Mouse (Mus musculus) brain, embryonic 18.5 days (tissue): ENCODE measurements around the gene Hnrnpd.

Experiments
- DNase-seq: peaks from one replicate; pipeline ENCODE4 v3.0.0-alpha.2; 2012; ENCODE audit warnings: low read depth, low spot score

Gene Hnrnpd

DNA sequence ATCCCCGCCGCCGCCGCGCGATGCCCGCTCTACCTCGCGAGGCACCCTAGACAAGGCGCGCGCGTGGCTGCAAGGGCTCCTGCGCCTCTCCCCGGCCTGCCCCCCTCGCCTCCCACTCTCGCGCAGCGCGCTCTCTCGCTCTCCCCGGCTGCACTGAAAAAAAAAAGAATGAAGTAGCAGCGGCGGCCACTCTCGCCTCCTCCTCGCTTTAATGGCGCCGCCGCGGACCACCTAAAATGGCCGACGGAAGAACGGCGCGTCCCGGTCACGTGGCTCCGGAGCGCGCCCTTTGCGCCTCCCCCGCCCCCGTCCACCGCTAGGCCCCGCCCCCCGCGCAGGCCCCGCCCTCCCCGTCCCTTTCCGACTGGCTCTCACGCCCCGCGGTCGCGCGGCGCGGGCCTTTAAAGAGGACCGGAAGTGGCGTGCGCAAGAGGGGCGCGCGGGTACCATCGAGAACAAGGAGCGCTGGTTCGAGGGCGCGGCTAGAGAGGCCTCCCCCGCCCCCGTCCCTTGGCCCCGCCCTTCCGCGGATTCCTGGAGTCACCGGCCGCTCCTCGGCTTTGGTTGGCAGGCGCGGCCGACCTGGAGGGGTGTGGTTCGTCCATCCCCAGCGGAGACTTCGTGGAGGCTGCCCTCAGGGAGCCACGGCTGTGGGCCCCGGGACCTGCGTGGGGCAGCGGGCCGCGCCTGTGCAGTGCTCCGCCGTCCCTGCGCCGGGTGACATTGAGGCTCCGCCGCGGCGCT lies at the start of gene Hnrnpd, which contains the start of gene 4930524J08Rik:
Gene Hnrnpd, minus strand, starts transcription at position 240 of the 744 bp plus-strand sequence.
Gene 4930524J08Rik, plus strand, starts transcription at position 363 of the 744 bp plus-strand sequence.
- peak; percentile 93 for DNase-seq

DNA sequence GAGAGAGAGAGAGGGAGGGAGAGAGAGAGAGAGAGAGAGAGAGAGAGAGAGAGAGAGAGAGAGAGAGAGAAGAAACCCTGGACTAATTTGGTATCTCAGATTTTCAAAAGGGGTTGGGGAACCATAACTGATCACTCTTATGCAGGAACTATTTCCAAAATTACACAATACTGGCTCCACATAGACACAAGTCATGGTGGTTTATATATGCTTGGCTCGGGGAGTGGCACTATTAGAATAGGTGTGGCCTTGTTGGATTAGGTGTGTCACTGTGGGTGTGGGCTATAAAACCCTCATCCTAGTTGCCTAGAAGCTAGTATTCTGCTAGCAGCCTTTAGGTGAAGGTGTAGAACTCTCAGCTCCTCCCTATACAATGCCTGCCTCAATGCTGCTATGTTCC lies 46.1 kb upstream of the Hnrnpd start:
- DNase-seq: no peak

- DNase-seq: no peak
Observed at GRCm38 (mm10) chr5:100024403-100024802, 45.7 kb upstream of the Hnrnpd start.

DNA sequence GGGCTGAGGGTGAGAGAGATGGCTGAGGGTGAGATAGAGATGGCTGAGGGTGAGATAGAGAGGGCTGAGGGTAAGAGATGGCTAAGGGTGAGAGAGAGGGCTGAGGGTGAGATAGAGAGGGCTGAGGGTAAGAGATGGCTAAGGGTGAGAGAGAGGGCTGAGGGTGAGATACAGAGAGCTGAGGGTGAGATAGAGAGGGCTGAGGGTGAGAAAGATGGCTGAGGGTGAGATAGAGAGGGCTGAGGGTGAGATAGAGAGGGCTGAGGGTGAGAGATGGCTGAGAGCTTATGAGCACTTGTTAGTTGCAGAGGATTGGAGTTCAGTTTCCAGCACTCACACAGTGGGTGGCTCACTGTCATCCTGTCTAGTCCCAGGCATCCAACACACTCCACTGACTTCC lies 41.4 kb upstream of the Hnrnpd start:
- no peak for DNase-seq

- DNase-seq: no peak
Observed at GRCm38 (mm10) chr5:100012599-100012998, 33.9 kb upstream of the Hnrnpd start.

GRCm38 (mm10) chr5:100008485-100008884 lies 29.7 kb upstream of the Hnrnpd start:
- DNase-seq: no peak

DNA sequence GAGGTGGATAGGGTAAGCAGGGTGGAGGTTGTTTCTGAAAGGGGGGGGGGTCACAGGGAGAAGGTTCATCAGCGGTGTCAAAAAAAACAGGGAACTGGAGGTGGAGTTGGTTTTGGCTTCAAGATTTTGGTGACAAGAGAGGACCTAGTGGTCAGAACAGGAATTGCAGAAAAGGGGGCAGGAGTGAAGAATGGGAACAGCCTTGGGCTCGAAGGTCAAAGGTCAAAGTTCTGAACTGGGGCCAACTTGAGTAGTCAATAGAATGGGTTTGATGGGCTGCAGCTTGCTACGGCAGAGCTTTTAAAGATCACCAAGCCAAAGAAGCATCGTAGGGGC lies 28.3 kb upstream of the Hnrnpd start:
- DNase-seq: no peak

DNA sequence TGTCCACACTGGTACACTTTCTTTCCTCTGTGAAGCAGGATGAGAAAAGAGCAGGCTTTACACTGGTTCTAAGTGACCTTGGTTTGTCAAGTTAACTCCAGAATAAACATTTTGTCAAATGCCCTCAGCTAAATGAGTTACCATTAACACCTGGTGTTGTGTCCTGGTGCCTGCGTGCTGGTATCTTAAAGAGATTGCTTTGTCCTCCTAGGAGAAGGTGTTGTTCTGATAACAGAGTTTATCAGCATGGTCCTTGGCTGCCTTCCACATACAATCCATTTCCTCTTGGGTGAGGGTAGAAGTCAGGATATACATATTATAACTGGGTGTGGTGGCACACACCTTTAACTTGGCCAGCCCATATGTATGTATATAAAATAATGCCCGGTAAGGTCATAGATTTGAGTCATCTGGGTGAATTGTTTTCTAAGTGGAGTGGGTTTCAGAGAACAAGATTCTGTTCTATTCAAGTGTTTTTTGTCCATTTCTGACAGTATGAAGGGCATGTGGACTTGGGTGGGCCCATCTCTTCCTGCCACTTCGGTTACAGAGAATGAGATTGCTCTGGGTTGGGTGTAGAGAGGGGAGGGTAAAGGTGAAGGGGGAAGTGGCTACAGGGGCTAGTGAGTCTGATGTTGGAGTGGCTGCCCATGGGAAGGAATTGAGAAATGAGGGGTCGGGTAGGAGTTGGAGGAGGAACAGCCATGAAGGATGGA lies 27.7 kb upstream of the Hnrnpd start:
- DNase-seq: no peak

GRCm38 (mm10) chr5:100005896-100006295 lies 27.2 kb upstream of the Hnrnpd start:
- DNase-seq: no peak

DNA sequence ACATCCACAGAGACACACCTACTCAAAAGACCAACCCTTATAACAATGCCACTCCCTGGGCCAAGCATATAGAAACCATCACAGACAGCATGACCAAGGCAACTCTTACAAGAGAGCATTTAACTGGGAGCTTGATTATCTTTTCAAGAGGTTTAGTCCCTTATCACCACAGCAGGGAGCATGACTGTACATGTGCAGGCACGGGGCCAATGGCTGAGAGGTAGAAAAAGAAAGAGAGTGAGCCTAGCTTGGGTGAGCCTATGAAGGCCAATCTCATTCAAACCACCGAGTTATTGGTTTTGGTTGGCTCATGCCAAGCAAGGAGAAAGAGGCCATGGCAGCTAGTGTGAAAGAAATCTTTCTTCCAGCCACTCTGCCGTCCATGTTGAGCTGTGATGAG lies 26.7 kb upstream of the Hnrnpd start:
- DNase-seq: no peak

DNA sequence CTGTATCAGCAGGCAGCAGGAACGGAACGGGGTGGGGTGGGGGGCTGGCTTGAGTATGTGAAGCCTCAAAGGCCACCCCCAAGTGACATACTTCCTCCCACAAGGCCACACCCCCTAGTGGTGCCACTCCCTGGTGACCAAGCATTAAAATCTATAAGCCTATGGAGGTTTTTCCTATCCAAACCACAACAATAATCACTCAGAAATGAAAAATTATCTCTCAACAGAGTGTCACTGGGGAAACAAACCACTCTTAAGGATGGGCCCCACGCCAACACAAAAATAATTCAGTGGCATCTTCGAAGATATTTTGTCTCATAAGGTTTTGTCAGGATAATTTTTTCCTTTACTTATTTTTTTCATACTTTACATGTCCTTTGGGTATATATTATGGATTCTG lies 25.2 kb upstream of the Hnrnpd start:
- no peak for DNase-seq

DNA sequence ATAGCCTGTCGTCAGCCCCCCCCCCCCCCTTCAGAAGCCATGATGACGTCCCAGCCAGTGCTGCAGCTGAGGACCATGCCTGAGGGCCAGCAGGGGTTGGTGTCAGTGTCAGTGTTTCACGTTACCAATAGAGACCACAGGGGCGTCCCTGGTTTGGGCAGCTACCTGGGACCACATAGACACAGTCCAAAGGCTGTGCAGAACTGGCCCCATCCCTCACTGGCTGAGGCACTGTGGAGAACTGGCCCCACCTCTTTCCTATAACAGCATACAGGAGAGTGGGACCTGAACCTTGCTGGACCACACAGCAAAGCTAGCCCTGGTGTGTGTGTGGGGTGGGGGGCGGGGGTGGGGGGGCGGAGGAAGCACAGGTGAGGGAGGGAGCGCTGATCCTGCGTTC lies 21.8 kb upstream of the Hnrnpd start:
- no peak for DNase-seq

- no peak for DNase-seq
Observed at GRCm38 (mm10) chr5:100000048-100000447, 21.3 kb upstream of the Hnrnpd start.

DNA sequence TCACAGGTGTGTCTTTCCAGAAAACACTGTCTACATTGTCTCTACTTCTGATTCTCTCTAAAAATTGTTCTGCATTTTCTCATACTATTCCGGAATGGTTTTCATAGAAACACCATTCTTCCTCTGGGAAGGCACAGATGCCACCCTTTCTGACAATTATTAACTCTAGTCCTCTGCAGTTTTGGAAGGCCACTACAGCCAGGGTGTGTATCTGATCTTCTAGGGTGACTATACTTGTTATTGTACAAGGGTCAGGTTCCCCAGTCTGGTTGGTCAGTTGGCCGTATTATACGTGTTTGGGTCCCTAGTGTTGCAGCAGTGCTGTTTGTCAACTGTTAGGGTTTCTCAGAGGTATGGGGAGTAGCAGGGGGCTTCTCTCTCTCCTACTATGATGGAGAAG lies 15.9 kb upstream of the Hnrnpd start:
- no peak for DNase-seq

DNA sequence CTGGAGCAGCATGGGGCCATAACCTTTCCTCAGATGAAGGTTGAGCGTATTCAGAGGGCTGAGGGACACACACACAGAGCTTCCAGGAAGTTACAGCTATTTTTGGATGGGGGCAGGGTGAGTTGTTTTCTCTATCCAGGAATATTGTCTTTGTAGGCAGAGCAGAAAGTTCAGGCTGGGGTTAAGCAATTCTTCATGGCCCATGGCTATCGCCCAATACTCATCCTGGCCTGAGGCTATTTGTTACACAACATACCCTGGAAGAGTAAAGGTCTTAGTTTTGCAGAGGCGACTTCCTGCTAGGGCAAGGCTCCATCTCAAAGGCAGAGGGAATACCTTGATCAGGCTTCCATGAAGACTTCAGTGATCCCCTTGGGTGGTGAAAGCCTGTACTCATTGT lies 15.4 kb upstream of the Hnrnpd start:
- no peak for DNase-seq

DNA sequence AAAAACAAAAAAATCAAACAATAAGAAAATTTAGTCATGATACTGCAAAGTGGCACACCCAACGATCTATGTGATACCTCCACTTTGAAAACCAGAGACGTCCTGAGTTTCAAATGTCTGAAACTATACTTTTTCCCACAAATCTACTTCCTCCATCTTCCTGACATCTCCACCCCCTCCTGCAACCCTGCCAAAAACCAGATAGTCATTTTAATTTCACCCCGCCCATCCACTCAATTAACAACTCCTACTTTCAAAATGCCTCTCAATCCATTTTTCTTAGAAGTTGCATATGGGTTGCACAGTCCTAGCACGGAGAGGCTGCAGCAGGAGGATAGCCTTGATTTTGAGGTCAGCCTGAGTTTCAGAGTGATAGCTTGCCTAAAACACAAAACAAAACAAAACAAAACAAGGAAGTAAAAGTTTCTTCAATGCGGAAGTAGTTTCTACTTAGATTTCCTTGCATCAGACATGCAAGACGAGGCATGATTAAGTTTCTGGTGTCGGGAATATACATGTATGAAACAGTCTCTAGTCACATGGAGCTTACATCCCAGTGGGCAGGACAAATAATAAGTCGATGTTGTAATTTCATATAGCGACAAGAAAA lies 4.8 kb upstream of the Hnrnpd start:
- no peak for DNase-seq

GRCm38 (mm10) chr5:99977516-99978301 lies 1.0 kb downstream of the Hnrnpd start:
- no peak for DNase-seq

DNA sequence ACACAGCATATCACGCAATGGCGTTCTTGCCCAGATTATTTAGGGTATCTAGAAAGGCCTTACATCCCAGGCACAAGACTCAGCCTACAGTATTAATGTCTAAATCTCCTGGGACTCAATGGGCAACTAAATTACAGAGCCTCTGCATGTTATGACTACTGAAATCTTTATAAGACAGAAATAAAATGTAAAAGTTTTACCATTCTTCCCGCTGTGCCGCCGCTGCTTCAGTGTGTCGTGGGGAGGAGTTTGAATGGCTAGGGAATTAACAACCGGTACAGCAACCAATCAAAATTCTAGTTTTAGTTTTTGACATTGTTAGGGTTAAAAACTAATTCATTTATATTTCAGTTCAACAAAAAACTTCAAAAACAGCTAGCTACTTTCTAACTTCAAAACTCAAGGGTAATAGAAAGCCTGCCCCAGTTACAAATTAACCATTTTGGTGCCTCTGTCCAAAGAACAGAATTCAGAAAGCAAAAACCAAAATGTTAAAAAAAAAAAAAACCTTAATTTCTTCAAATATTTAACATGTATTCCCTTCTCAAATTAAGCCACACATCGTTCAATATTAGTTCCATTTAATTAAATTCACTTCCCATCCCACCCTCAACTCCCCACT lies 2.3 kb downstream of the Hnrnpd start:
- DNase-seq: no peak

DNA sequence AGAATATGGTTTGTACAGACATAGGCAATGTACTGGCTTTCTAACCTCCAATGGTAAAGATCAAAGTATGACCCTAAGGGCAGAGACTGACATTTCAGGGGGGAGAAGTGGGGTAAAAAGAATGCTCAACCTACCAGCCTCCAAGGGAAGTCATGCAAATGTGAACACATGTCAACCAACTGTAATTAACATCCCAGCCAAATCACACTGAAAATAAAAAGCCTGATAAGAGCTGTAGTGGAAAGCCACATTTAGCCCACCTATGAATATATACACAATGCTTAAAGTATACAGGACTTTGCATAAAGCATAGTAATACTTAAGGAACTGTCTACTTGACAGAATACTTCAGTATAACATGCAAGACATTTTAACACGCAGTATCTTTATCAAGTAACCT lies 3.0 kb downstream of the Hnrnpd start:
- DNase-seq: no peak

- no peak for DNase-seq
Observed at GRCm38 (mm10) chr5:99975061-99975460, 3.7 kb downstream of the Hnrnpd start.

GRCm38 (mm10) chr5:99973941-99974340 lies 4.8 kb downstream of the Hnrnpd start:
- DNase-seq: no peak

DNA sequence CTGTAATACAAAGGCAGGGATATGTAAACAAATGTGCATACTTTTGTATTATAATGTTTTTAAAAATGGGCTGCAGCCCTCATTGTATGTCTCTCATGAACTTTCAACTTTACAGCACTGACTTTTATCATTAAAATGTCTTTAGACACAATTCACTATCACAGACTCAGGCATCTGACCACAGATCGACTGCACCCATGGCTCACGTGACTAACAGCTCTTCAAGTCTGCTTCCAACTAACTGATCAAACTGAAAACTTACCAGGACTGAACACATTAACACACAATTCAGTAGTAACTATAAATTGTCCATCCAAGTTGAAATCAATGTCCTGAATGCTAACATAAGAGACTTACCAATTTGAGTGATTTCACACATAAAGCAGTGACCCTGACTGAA lies 18.8 kb downstream of the Hnrnpd start:
- DNase-seq: no peak
